Mouse (Mus musculus): ENCODE results near the gene Synpo2l. TPM values are rescaled to one million over a fixed set of nuclear protein-coding genes. Genes with fewer than 3 reads are reported as not detected.

The Synpo2l gene
- polyA plus RNA-seq, 1 experiment from 2014 or later: 0.26 TPM

Small RNAs within 50 kb of the gene (microRNA-seq; reads per million reads assigned to microRNA genes)
- gene Mir6946: 1.3 reads per million

Other genes starting within 250 kb of the Synpo2l start
- 0.39 and 0.72 TPM in 2 replicates for gene Cfap70, start 216.1 kb downstream of the Synpo2l start, polyA plus RNA-seq (2014; fragmentation: Nextera tagmentation; extraction: Ambion mirVana)
- 29.4 and 33.7 TPM in 2 replicates for gene Anxa7, start 188.2 kb downstream of the Synpo2l start, polyA plus RNA-seq (2014; fragmentation: Nextera tagmentation; extraction: Ambion mirVana)
- 1.0 and 2.0 TPM in 2 replicates for gene Mss51, start 171.5 kb downstream of the Synpo2l start, polyA plus RNA-seq (2014; fragmentation: Nextera tagmentation; extraction: Ambion mirVana)
- gene Ppp3cb, start 121.8 kb downstream of the Synpo2l start, polyA plus RNA-seq (2014; fragmentation: Nextera tagmentation; extraction: Ambion mirVana): 57.3 and 65.0 TPM in 2 replicates
- 4.8 and 10.3 TPM in 2 replicates for gene Usp54, start 27.3 kb downstream of the Synpo2l start, polyA plus RNA-seq (2014; fragmentation: Nextera tagmentation; extraction: Ambion mirVana)
- gene Myoz1, start 11.8 kb downstream of the Synpo2l start, polyA plus RNA-seq (2014; fragmentation: Nextera tagmentation; extraction: Ambion mirVana): 1.4 and 1.6 TPM in 2 replicates
- gene Sec24c, start 6.0 kb upstream of the Synpo2l start, polyA plus RNA-seq (2014; fragmentation: Nextera tagmentation; extraction: Ambion mirVana): 47.7 and 93.8 TPM in 2 replicates
- 15.1 and 19.9 TPM in 2 replicates for gene Fut11, start 26.6 kb upstream of the Synpo2l start, polyA plus RNA-seq (2014; fragmentation: Nextera tagmentation; extraction: Ambion mirVana)
- 218 and 327 TPM in 2 replicates for gene Chchd1, start 34.7 kb upstream of the Synpo2l start, polyA plus RNA-seq (2014; fragmentation: Nextera tagmentation; extraction: Ambion mirVana)
- 30.1 and 32.1 TPM in 2 replicates for gene Zswim8, start 39.2 kb upstream of the Synpo2l start, polyA plus RNA-seq (2014; fragmentation: Nextera tagmentation; extraction: Ambion mirVana)
- 21.3 and 32.1 TPM in 2 replicates for gene Ndst2, start 66.2 kb upstream of the Synpo2l start, polyA plus RNA-seq (2014; fragmentation: Nextera tagmentation; extraction: Ambion mirVana)
- gene Camk2g, start 125.7 kb upstream of the Synpo2l start, polyA plus RNA-seq (2014; fragmentation: Nextera tagmentation; extraction: Ambion mirVana): 33.6 and 50.2 TPM in 2 replicates
- 3.7 and 4.2 TPM in 2 replicates for gene Plau, start 168.3 kb upstream of the Synpo2l start, polyA plus RNA-seq (2014; fragmentation: Nextera tagmentation; extraction: Ambion mirVana)